Mouse (Mus musculus) urinary bladder, postnatal 25 days (tissue): ENCODE data around the gene Pwwp2b.

Experiments used
- DNase-seq: peaks from one replicate; pipeline ENCODE4 v3.0.0; 2022; ENCODE audit warnings: low spot score

Pwwp2b gene

DNA sequence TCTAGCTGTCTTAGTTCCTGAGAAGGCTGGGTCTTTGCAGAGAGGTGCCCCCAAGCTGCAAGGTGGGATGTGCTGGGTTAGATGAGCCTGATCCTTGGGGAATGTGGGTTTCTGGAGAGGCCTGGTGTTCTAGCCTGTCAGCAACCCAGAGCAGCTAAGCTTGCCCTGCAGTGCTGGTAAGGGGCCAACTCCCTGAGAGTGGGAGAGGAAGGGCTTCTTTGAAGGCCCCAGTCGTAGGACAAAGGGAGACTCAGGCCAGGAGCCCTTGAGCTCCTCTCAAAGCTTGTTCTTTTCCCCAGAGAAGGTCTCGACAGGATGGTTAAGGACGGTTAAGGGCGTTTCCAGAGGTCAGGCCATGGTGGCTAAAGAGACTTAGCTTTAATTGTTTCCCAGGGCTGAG is 16.1 kb downstream of the Pwwp2b start:
- DNase-seq = no peak

DNA sequence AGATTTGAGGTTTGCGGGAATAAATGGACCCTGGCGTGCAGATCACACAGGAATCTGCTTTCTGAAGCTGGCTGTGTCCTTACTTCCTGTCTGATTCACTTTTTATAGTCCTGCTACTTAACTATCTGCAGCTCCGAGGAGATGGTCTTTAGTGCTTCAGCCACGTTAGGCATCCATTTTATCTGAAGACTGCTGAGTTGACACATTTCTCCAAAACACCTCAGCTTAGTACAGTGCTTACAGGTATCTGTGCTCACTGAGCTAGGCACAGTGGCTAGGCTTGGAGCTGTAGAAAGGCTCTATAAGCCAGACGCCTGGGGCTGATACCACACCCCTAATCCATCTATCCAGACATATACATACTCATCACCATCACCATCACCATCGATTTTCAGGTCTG is 17.4 kb downstream of the Pwwp2b start:
- no peak for DNase-seq

DNA sequence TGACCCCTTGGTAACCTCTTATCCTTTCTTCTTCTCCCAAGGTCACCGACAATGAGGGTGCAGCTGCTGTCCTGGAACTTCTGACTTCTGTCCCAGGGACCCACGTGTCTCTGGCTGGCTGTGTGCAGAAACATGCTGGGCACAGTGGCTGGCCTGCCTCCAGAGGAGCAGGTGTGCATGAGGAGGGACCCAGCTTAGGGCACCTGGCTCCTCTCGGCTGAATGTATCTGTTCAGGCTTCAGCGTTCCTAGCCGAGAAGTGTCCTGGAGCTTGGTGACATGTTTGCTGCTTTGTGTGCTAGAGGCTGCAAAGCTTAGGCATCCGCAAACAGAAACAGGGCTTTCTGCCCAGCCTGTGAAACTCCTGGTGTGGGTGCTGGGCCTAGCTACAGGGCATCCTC is 18.1 kb downstream of the Pwwp2b start:
- no peak for DNase-seq

DNA sequence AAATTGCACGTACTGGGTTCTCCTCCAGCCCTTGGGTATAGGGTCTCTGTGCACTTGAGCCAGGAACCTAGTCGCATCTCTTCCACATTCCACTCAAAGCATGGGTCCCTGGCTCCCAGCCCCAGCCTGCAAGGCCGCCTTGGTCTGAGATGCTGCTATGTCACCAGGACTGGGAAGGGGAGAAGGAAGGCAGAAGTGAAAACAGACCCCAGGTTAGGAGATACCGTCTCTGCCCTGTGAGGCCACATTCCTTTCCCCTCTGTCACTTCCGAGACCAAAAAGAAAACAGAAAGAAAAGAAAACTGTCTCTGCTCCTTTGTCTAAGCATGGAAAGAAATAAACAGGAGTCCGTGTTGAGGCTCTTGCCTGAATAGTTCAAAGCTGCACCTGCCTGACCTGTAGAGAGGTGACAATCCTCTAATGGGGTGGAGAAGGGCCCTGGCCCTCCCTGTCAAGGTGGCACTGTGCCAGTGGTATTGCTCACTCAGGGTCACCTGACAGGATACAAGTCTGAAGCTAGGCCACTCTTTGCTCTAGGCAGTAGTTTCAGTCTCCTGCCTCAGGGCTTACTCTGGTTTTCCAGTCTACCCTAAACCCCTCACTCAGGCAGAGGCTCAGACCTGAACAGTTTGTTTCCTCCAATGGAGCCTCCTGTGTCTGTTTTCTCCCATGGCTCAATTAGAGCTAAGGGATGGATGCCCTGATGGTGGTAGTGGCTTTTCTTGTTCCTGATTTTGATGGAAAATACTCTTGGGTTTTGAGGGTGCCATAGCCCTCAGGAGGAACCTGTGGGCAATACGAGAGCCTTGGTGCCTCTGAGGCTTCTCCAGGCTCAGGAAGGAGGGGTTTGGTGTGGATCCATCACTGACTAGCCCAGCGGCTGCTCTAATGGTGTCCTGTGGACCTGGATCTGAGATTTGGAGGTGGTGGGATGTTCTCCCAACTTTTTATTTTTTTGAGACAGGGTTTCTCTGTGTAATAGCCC is 18.9 kb downstream of the Pwwp2b start:
- DNase-seq = no peak

DNA sequence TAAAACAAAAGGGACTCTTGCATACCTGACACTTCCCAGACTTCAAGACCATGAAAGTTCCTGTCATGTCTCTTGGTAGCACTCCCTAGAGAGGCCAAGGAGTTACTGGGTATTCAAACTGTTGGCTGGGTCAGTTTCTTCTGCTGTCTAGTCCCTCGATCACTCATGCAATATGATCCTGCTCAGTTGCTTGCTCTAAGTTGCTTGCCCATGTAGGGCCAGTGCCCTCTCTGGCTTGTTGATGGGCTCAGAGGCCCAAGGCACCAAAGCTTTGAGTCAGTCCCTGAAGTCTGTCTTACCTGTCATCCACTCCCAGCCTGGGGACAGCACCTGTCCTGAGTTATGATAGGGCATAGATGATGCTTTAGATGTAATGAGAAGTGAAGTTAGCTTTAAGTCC is 22.5 kb downstream of the Pwwp2b start:
- no peak for DNase-seq

DNA sequence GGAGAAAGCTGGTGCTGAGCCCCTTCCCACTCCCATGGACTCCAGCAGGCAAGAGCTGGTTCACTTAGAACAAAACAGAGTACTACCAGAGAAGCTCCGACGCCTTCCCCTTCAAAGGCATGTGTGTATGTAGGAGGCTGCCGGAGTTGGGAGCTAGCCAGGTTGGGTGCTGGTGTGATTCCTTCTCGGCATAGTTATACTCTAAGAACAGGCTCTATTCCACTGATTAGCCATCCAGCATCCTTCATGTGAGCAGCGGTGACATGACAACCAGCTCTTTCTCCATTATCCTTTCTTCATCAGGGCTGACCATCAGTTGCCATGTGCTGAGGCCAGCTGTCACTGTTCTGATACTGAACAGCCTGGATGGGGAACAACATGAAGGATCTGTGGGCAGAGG is 23.6 kb downstream of the Pwwp2b start:
- no peak for DNase-seq

DNA sequence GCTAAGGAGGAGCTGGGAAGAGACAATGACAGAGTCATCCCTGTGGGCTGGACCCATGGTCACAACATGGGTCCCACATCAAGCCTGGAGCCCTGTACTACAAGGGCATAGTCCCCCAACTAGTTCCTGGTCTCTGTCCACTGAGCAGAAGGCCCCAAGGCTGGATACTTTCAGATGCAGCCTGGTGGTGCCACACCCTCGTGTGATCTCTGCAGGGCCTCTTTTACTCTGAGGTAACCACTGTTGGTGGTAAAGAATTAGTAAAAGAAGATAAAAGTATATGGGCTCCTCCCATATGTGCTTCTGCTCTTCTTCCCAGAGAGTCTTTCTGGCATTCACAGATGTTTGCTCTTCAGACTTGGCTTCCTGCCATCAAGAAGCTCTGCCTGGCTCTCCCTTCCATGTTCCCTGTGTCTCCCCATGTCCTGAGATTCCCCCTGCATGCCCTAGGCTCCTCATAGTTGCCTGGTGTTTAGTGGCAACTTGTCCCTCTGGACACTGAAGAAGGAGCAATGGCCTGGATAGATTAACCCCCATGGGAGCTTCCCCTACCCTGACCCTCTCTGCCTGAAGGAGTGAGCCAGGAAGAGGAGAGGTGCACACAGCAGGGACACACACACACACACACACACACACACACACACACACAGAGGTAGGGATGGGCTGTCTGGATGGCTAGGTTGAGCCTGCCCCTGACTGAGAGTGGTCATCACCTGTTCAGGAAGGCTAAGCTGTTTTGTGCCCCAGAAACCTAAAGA is 24.5 kb downstream of the Pwwp2b start:
- no peak for DNase-seq

DNA sequence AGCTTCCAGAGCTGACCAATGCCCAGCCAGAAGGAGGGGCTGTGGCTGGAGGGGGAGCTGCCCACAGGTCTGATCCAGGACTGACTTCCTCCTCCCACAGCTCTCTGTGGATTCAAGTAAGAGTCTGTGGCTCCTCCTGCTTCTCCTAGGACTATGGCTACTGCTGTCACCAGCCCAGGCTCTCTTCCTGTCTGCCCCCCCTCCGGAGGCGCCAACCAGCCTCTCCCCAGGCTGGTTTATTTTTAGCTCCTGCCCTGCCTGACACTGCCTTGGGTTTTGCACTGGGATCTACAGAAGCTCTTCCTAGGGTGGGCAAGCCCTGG is 25.1 kb downstream of the Pwwp2b start:
- DNase-seq = no peak

DNA sequence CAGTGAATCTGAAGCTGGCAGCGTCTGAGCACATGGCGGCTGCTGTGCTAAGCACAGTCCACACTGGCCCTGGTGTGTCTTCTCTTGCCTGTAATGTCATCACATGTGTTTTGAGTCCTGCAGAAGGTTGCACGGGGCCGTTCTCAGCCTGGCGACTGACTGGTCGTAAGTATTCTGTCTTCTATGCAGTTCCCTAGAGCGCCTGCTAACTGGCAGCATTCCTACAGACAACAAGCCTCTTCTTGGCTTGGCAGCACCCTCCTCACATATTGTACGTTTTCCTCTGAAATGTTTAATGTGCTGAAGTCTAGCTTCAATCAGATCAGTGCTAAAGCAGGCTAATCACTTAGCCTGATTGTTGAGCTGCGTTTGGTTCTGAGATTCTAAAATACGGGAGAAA is 27.3 kb downstream of the Pwwp2b start:
- no peak for DNase-seq

DNA sequence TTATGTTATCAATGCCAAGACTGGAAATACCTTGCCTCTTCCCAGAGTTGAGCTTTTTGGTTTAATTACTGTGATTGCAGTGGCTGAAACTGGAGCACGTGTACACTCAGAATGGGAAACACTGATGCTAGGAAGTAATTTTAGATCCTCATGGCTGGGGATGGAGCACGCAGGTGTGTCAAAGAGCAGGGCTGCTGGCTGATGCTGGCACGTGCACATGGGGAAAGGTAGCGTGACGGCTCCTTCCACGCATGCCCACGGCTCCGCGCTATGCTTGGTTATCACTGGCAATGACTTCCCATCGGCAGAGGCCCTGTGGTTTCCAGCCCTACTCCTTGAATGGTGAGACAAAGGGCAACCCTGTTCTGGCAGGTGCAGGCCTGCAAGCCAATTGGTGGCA is 27.9 kb downstream of the Pwwp2b start:
- no peak for DNase-seq

DNA sequence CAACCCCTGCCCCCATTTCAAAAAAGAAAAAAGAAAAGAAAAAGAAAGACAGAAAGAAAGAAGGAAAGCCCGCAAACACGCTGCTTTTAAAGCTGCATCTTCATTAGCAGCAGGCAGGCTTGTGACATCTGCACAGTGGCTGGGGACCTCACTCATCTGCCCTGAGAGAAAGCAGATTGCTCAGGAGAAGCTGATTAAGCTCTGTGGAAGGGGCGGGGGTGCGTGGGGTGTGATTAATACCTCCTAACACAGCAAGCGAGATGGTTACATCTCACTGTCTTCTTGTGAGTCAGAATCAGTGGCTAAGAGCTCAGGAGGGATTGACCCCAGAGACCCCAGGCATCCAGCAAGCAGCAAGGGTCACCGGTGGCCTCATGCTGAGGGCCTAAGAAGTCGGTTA is 29.3 kb downstream of the Pwwp2b start:
- no peak for DNase-seq

DNA sequence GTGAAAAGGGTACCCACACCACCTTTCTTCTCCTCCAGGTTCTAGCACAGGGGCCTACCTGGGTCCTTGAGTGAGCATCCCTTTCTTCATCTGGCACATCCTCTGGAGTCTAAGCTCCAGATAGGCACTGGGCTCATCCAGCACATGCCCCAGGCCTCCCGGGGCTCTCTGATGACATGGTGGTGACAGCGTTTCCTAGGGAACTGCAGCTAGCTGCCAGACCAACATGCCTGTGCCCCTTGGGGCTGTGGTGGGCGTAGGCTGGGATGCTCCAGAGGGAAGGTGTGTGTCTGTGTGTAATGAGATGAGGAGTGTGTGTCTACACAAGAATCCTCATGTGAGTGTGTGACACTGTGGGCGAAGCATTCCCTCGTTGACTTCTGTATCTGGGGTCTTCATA is 31.3 kb downstream of the Pwwp2b start:
- no peak for DNase-seq

DNA sequence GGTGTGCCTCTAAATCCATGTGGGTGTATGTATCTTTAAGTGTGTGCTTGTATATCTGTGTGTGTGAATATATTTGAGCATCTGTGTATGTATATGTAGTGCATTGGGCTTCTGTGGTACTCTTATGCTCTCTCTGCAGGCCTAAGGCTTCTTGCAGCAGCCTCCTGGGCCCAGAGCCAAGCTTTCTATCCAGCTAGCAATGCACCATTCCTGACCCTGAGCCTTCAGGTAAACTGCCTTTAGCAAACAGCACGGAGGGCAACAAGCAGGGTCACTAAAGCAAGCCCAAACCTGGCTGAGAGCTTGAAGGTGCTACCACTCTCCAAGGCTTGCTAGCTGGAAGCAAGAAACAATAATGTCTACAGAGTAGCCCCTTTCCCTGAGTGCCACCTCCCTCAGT is 31.8 kb downstream of the Pwwp2b start:
- DNase-seq = no peak

DNA sequence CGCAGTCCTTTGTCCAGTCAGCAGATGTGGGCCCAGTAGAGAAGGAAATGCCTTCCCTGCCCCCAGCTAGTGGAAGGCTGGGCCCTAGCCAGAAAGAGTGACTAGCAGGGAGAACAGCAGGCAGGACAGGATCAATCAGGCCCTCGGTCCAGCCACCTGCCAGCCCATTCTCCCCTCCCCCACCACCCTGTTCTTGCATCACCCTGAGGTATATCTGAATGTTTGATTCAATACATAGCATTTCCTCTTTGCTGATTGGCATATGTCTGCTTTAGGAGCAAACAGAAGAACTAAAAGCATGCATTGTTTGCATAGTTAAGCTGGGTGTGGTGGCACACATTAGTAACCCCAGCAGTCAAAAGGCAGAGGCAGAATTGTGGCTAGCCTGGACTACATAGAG is 32.9 kb downstream of the Pwwp2b start:
- DNase-seq = peak; percentile 58

DNA sequence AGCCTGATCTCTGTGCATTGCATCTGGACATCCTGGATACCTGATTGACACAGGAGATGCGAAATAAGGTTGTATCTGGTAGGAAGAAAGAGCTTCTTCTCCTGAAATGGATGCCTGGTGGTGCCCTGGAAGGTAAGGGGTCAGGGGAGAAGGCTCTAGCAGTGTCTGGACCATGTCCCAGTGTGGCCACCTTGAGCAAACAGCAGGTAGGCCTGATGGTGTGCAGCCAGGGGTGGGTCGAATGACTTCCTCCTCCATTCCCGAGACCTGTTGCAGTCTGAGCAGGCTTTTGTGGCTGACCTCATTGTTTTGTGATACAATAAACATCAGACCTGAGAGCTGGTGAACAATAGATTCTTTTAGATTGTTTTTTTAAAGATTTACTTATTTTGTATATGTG is 33.8 kb downstream of the Pwwp2b start:
- no peak for DNase-seq

DNA sequence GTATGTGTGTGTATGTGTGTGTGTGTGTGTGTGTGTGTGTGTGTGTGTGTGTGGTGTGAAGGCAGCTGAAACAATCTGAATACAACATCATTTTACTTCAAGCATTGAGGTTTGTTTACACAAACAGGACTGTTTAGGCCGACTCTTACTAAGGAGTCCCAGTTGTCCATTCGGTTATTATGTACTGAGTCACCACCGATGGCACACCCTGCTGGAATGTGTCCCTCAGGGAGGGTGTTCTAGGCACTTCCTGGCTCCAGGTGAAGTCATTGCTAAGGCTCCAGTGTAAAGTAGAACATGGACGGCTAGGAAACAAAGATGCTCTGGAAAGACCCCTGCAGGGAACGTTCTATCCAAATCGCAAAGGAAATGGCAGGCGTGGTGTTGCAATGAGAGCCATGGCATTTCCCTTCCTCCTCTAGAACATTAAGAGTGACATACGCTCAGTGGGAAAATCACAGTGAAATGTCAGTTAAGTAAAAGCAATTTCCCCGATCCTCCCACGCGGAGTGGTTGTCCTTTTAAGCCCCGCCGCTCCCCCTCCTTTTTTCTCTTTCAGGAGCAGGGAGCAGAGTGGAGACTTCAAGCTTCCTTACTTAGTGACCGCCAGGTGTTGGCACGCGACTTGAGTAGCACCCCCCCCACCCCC is 37.1 kb downstream of the Pwwp2b start:
- DNase-seq = no peak

DNA sequence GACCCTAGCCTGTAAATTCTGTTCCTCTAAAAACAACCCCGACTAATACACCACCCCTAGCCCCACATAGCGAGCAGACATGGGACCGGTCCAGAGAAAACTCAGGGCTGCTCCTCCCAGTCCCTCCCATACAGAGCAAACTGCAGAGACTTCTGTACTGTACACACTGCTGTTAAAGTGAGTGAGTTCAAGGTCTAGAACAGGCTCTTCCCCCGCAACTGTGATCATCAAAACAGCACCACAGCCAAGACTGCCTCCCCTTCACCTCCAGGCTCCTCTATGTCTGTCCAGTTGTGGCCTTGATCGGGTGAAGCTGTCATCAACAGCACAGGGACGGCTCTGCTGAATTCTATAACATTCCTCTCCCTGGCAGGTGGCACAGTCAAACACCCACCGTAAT is 40.3 kb downstream of the Pwwp2b start:
- no peak for DNase-seq

DNA sequence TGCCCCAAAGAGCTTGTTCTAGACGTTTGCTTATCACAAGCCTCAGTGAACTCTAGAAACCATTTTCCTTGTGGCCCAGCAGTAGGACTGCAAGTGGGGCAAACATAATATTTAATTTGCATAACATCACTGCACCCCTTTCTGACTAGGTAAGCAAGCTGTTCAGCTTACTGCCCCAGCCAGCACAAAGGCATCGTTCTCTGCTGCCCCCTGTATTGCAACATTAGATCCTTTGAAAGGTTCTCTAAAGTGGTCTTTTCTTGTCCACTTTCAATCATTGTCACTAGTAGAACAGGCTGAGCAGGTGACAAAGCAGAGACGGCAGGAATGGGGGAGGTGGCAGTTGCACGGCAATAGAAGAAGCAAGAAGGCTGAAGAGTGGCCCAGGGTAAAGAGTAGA is 45.1 kb downstream of the Pwwp2b start:
- DNase-seq = no peak

DNA sequence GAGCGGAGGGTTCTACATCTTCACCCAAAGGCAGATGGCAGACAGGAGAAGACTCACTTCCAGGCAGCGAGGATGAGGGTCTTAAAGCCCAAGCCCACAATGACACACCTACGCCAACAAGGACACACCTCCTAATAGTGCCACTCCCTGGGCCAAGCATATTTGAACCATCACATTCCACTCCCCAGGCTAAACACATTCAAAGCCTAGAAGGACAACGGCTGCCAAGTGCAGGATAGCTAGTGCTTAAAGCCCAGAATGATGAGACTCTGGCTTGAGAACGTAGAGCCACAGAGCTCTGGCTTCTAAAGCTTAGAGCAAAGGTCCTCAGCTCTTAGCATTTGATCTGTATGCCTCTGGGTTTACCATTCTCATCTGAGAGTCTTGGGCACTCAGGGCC is 45.8 kb downstream of the Pwwp2b start:
- no peak for DNase-seq

DNA sequence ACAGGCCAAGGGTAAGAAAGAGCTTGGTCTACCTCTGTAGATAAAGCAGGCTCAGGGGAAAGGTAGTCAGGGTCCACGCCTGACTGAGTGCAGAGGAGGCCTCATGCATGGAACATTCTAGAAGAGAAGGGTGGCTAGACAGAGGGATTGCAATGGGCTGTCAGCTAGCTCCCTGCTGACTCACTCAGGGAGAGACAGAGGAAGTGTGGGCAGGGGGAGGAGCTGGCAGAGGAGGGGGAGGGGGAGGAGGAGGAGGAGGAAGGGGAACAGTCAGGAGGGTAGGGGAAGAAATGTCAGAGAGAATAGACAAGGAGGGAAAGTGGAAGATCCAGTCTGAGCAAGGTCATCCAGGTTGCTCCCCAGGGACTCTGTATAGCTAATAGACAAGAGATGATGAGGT is 47.4 kb downstream of the Pwwp2b start:
- DNase-seq = no peak

DNA sequence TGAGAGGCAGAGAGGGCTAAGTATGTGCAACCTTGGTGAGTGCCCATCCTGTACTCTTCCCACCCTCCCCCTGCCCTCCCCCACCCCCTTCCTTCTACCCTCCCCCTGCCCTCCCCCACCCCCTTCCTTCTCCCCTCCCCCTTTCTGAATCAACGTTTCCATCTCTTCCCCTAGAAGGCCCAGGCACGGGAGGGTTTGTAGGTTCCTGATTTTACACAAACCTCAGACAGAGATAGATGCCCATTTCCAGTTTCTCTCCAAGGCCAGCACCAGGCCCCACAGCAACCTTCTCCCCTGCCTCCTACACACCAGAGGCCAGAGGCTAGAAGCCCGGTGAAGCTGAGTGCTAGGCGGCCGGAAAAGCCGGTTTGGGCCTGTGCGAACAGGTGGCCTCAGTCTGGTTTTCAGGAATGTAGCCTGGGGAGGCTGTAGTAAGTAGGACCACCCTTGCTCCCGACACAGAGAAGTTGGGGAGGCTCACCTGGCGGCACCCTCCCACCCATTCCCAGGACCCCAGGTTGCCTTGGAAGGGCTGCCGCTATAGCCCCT is 48.3 kb downstream of the Pwwp2b start:
- no peak for DNase-seq

DNA sequence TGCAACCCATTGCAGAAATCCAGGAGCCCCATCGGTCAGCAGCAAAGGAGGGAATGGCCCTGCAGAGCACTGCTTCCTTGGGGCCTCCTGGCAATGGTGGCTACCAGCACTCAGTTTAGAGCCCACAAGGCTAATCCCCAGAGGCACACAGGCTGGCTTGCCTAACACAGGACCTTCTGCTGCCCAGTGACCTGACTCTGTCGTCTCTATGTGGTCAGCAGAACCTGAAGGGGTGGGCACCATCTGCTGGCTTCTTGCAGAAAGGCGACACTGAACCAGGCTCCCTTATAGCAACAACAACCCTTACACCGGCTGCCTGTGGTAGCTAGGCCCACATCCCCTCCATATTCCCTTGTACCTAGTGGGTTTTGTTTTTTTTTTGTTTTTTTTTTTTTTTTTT is 50.2 kb downstream of the Pwwp2b start:
- no peak for DNase-seq

DNA sequence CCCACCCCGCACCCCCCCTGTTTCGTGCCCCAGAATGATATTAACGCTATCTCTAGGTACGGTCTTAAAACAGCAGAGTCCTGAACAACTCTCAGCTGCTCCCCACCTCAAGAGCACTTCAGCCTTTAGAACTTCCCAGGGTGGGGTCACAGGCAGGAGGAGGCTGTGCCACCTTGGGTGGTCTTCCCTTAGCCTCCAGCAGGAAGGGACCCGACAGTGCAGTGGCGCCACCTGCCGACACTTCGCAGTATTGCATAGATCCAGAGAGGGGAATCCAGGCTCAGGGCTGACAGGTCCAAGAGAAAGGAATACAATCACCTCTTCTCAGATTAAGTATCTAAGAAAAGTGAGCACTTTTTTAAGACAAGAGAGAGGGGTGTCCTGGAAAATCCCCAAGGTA is 51.1 kb downstream of the Pwwp2b start:
- DNase-seq = peak; percentile 91
